Mouse (Mus musculus) regulatory T cell (primary cell): ENCODE results near the gene 3425401B19Rik.

Source experiments
- in situ Hi-C: fragments of 300-600 bp; cut with MboI, MseI; formaldehyde crosslinking; loops from one replicate; pipeline ENCODE4 v1.15.1; 2025; ENCODE audit warnings: high pct_unique_total_duplicates

The 3425401B19Rik gene

GRCm38 (mm10) chr14:32685124-32685826 lies at the start of gene 3425401B19Rik:
TSS of gene 3425401B19Rik (minus strand) at chr14:32685293.
- in situ Hi-C loops, result loop anchor here (10.0 kb wide), 1 partner anchor 660 kb away; the partner anchor contains the start of gene Galnt15

- in situ Hi-C loops, result no loop called here
Observed at GRCm38 (mm10) chr14:32732961-32733360, 47.9 kb upstream of the 3425401B19Rik start.

GRCm38 (mm10) chr14:32726864-32727263 lies 41.8 kb upstream of the 3425401B19Rik start:
- in situ Hi-C loops, result no loop called here

- in situ Hi-C loops, result no loop called here
Observed at GRCm38 (mm10) chr14:32721461-32721860, 36.4 kb upstream of the 3425401B19Rik start.

- in situ Hi-C loops, result no loop called here
Observed at GRCm38 (mm10) chr14:32716763-32717439, 31.8 kb upstream of the 3425401B19Rik start.

GRCm38 (mm10) chr14:32715489-32715888 lies 30.4 kb upstream of the 3425401B19Rik start:
- in situ Hi-C loops, result no loop called here

GRCm38 (mm10) chr14:32715076-32715475 lies 30.0 kb upstream of the 3425401B19Rik start:
- in situ Hi-C loops, result no loop called here

- in situ Hi-C loops, result no loop called here
Observed at GRCm38 (mm10) chr14:32709861-32710260, 24.8 kb upstream of the 3425401B19Rik start.

- in situ Hi-C loops, result no loop called here
Observed at GRCm38 (mm10) chr14:32708756-32709155, 23.7 kb upstream of the 3425401B19Rik start.

GRCm38 (mm10) chr14:32707938-32708337 lies 22.8 kb upstream of the 3425401B19Rik start:
- in situ Hi-C loops, result no loop called here

- in situ Hi-C loops, result no loop called here
Observed at GRCm38 (mm10) chr14:32700972-32701371, 15.9 kb upstream of the 3425401B19Rik start.

- in situ Hi-C loops, result no loop called here
Observed at GRCm38 (mm10) chr14:32698556-32698955, 13.5 kb upstream of the 3425401B19Rik start.

- in situ Hi-C loops, result no loop called here
Observed at GRCm38 (mm10) chr14:32697774-32698173, 12.7 kb upstream of the 3425401B19Rik start.

GRCm38 (mm10) chr14:32696344-32696743 lies 11.3 kb upstream of the 3425401B19Rik start:
- in situ Hi-C loops, result no loop called here

- in situ Hi-C loops, result no loop called here
Observed at GRCm38 (mm10) chr14:32695906-32696305, 10.8 kb upstream of the 3425401B19Rik start.

- in situ Hi-C loops, result loop anchor here (10.0 kb wide), 1 partner anchor 660 kb away; the partner anchor contains the start of gene Galnt15
Observed at GRCm38 (mm10) chr14:32684735-32685105, 373 bp downstream of the 3425401B19Rik start.

- in situ Hi-C loops, result loop anchor here (10.0 kb wide), 1 partner anchor 659 kb away; the partner anchor contains the start of gene Galnt15
Observed at GRCm38 (mm10) chr14:32683982-32684734, 935 bp downstream of the 3425401B19Rik start.

- in situ Hi-C loops, result loop anchor here (10.0 kb wide), 1 partner anchor 659 kb away; the partner anchor contains the start of gene Galnt15
Observed at GRCm38 (mm10) chr14:32683251-32683838, 1.7 kb downstream of the 3425401B19Rik start.

- in situ Hi-C loops, result loop anchor here (10.0 kb wide), 1 partner anchor 658 kb away; the partner anchor contains the start of gene Galnt15
Observed at GRCm38 (mm10) chr14:32682536-32682935, 2.6 kb downstream of the 3425401B19Rik start.

- in situ Hi-C loops, result loop anchor here (10.0 kb wide), 1 partner anchor 657 kb away; the partner anchor contains the start of gene Galnt15
Observed at GRCm38 (mm10) chr14:32681603-32682002, 3.5 kb downstream of the 3425401B19Rik start.

GRCm38 (mm10) chr14:32678565-32678964 lies 6.5 kb downstream of the 3425401B19Rik start:
- in situ Hi-C loops, result no loop called here
